Mouse (Mus musculus) neural tube, embryonic 11.5 days (tissue): ENCODE measurements at regions not wholly inside any gene's neighbourhood (a gene's known extent, or its start where the extent isn't known, plus 50 kb on each side); places are given as distances from the start of the nearest gene placed in this dataset.

Source experiments
- ATAC-seq: fragments of 200-750 bp; cut with Nextera tagmentation; 2 replicates; pipeline ENCODE4 v1.8.0; 2017; ENCODE audit warnings: moderate number of reproducible peaks, mild to moderate bottlenecking, moderate TSS enrichment, moderate library complexity; ENCODE audit not compliant: insufficient read depth, low FRiP score, low TSS enrichment
- DNase-seq: peaks from one replicate; pipeline ENCODE4 v3.0.0-alpha.2; 2015; ENCODE audit warnings: low spot score
- H3K27ac ChIP-seq: fragments of 300-500 bp; sonication (generic); 2 replicates; pipeline ENCODE4 v1.5.1; 2014; ENCODE audit warnings: low read depth, mild to moderate bottlenecking, low read length
- H3K27me3 ChIP-seq: fragments of 300-500 bp; sonication (generic); 2 replicates; pipeline ENCODE4 v1.6.1; 2014; ENCODE audit warnings: mild to moderate bottlenecking, low read length, mixed read lengths; ENCODE audit not compliant: control insufficient read depth, insufficient read depth
- H3K36me3 ChIP-seq: fragments of 300-500 bp; sonication (generic); 2 replicates; pipeline ENCODE4 v1.6.1; 2014; ENCODE audit warnings: mild to moderate bottlenecking, low read length, moderate library complexity, mixed read lengths; ENCODE audit not compliant: control insufficient read depth, insufficient read depth
- H3K4me1 ChIP-seq: fragments of 300-500 bp; sonication (generic); 2 replicates; pipeline ENCODE4 v1.6.1; 2014; ENCODE audit warnings: low read length, mixed read lengths; ENCODE audit not compliant: control insufficient read depth, insufficient read depth
- H3K4me2 ChIP-seq: fragments of 300-500 bp; sonication (generic); 2 replicates; pipeline ENCODE4 v1.6.1; 2014; ENCODE audit warnings: low read depth, mild to moderate bottlenecking, moderate library complexity
- H3K4me3 ChIP-seq: fragments of 300-500 bp; sonication (generic); 2 replicates; pipeline ENCODE4 v1.5.1; 2014; ENCODE audit warnings: low read depth, low read length
- H3K9ac ChIP-seq: fragments of 300-500 bp; sonication (generic); 2 replicates; pipeline ENCODE4 v1.6.1; 2014; ENCODE audit warnings: mild to moderate bottlenecking, low read length
- H3K9me3 ChIP-seq: fragments of 300-500 bp; sonication (generic); 2 replicates; pipeline ENCODE4 v1.6.1; 2016; ENCODE audit warnings: low read length; ENCODE audit not compliant: control insufficient read depth
- WGBS: fragments of 180-500 bp; shearing (Covaris S2); extraction: QIAGEN DNeasy Blood & Tissue Kit; methylation state at CpG from one replicate; pipeline ENCODE4 v1.1.7; 2014; 5-methylcytosine and 5-hydroxymethylcytosine counted together

GRCm38 (mm10) chr13:80981201-80981600 lies 98.0 kb downstream of the Arrdc3 start:
- 80% methylated on average over 2 of the region's 2 CpGs for WGBS
- Histone ChIP-seq H3K27me3 (no peaks in the 10 kb centered on the region), H3K4me1 (no peaks in the 10 kb centered on the region), H3K27ac (no peak overlapping the region), H3K36me3 (no peaks in the 10 kb centered on the region), H3K9me3 (no peaks in the 10 kb centered on the region), H3K9ac (no peak overlapping the region), H3K4me3 (no peak overlapping the region), H3K4me2 (no peak overlapping the region)
- DNase-seq (no peak), ATAC-seq (no peak)

- no peak overlapping the region for H3K9ac ChIP-seq
- no peaks in the 10 kb centered on the region for H3K36me3 ChIP-seq
- DNase-seq (no peak), ATAC-seq (no peak)
- H3K4me1 ChIP-seq, result no peaks in the 10 kb centered on the region
- no peak overlapping the region for H3K4me3 ChIP-seq
- H3K27ac ChIP-seq, result no peak overlapping the region
- H3K4me2 ChIP-seq, result no peak overlapping the region
- no peaks in the 10 kb centered on the region for H3K9me3 ChIP-seq
- no peaks in the 10 kb centered on the region for H3K27me3 ChIP-seq
- WGBS, result 70% methylated on average over 4 of the region's 4 CpGs
Measured at GRCm38 (mm10) chr13:80986657-80987056, 103.5 kb downstream of the Arrdc3 start.

GRCm38 (mm10) chr13:80989756-80990155 lies 106.6 kb downstream of the Arrdc3 start:
- 87% methylated on average over 5 of the region's 5 CpGs for WGBS
- no peak overlapping the region for H3K4me3 ChIP-seq
- H3K9ac ChIP-seq, result no peak overlapping the region
- no peak for DNase-seq
- H3K27me3 ChIP-seq, result no peaks in the 10 kb centered on the region
- H3K4me2 ChIP-seq, result no peak overlapping the region
- no peaks in the 10 kb centered on the region for H3K9me3 ChIP-seq
- no peak for ATAC-seq
- H3K36me3 ChIP-seq, result no peaks in the 10 kb centered on the region
- no peak overlapping the region for H3K27ac ChIP-seq
- no peaks in the 10 kb centered on the region for H3K4me1 ChIP-seq

- H3K4me3 ChIP-seq, result no peak overlapping the region
- ATAC-seq, result no peak
- H3K36me3 ChIP-seq, result no peaks in the 10 kb centered on the region
- no peaks in the 10 kb centered on the region for H3K27me3 ChIP-seq
- 63% methylated on average over 2 of the region's 2 CpGs for WGBS
- H3K4me1 ChIP-seq, result no peaks in the 10 kb centered on the region
- no peaks in the 10 kb centered on the region for H3K9me3 ChIP-seq
- no peak overlapping the region for H3K27ac ChIP-seq
- DNase-seq, result no peak
- H3K4me2 ChIP-seq, result no peak overlapping the region
- no peak overlapping the region for H3K9ac ChIP-seq
Measured at GRCm38 (mm10) chr13:80992342-80992741, 109.2 kb downstream of the Arrdc3 start.

GRCm38 (mm10) chr13:81008864-81009766 lies 125.9 kb downstream of the Arrdc3 start:
- H3K27ac ChIP-seq, result no peak overlapping the region
- no peak overlapping the region for H3K4me2 ChIP-seq
- no peaks in the 10 kb centered on the region for H3K27me3 ChIP-seq
- DNase-seq, result no peak
- H3K9me3 ChIP-seq, result no peaks in the 10 kb centered on the region
- no peak overlapping the region for H3K4me3 ChIP-seq
- WGBS, result 46% methylated on average over 5 of the region's 5 CpGs
- no peaks in the 10 kb centered on the region for H3K36me3 ChIP-seq
- H3K4me1 ChIP-seq, result no peaks in the 10 kb centered on the region
- no peak overlapping the region for H3K9ac ChIP-seq
- no peak for ATAC-seq

GRCm38 (mm10) chr13:81013953-81014352 lies 130.8 kb downstream of the Arrdc3 start:
- no peak for ATAC-seq
- Histone ChIP-seq H3K27ac (no peak overlapping the region), H3K4me2 (no peak overlapping the region), H3K27me3 (no peaks in the 10 kb centered on the region), H3K4me3 (no peak overlapping the region), H3K36me3 (no peaks in the 10 kb centered on the region), H3K4me1 (no peaks in the 10 kb centered on the region), H3K9ac (no peak overlapping the region), H3K9me3 (no peaks in the 10 kb centered on the region)
- 91% methylated on average over 1 of the region's 1 CpGs for WGBS
- no peak for DNase-seq

- 79% methylated on average over 3 of the region's 3 CpGs for WGBS
- H3K4me1 ChIP-seq, result no peaks in the 10 kb centered on the region
- DNase-seq (no peak), ATAC-seq (no peak)
- no peaks in the 10 kb centered on the region for H3K36me3 ChIP-seq
- no peaks in the 10 kb centered on the region for H3K27me3 ChIP-seq
- no peaks in the 10 kb centered on the region for H3K9me3 ChIP-seq
- no peak overlapping the region for H3K9ac ChIP-seq
- no peak overlapping the region for H3K4me2 ChIP-seq
- H3K27ac ChIP-seq, result no peak overlapping the region
- H3K4me3 ChIP-seq, result no peak overlapping the region
Measured at GRCm38 (mm10) chr13:81020106-81020747, 137.0 kb downstream of the Arrdc3 start.

GRCm38 (mm10) chr13:81020811-81021210 lies 137.6 kb downstream of the Arrdc3 start:
- no peaks in the 10 kb centered on the region for H3K4me1 ChIP-seq
- H3K27ac ChIP-seq, result no peak overlapping the region
- H3K4me2 ChIP-seq, result no peak overlapping the region
- 85% methylated on average over 2 of the region's 2 CpGs for WGBS
- DNase-seq (no peak), ATAC-seq (no peak)
- H3K36me3 ChIP-seq, result no peaks in the 10 kb centered on the region
- no peak overlapping the region for H3K9ac ChIP-seq
- H3K9me3 ChIP-seq, result no peaks in the 10 kb centered on the region
- no peak overlapping the region for H3K4me3 ChIP-seq
- no peaks in the 10 kb centered on the region for H3K27me3 ChIP-seq

GRCm38 (mm10) chr13:81022410-81022809 lies 139.2 kb downstream of the Arrdc3 start:
- no peaks in the 10 kb centered on the region for H3K36me3 ChIP-seq
- H3K4me3 ChIP-seq, result no peak overlapping the region
- H3K27ac ChIP-seq, result no peak overlapping the region
- no peak for ATAC-seq
- H3K27me3 ChIP-seq, result no peaks in the 10 kb centered on the region
- no peak overlapping the region for H3K4me2 ChIP-seq
- no peak for DNase-seq
- 76% methylated on average over 1 of the region's 1 CpGs for WGBS
- H3K4me1 ChIP-seq, result no peaks in the 10 kb centered on the region
- no peaks in the 10 kb centered on the region for H3K9me3 ChIP-seq
- no peak overlapping the region for H3K9ac ChIP-seq
